Mouse (Mus musculus) E14TG2a.4 (cell line): Measurements from ENCODE around the gene Ugt1a7c.
"Not testable (repeated sequence)": the region's sequence is repeated elsewhere in the genome, so short reads cannot be mapped to it uniquely, and the experiment has no call there.

Experiments
- H3K27me3 ChIP-seq: 2 replicates; pipeline ENCODE4 v1.6.1; 2014; ENCODE audit warnings: low read length, control low read depth; ENCODE audit not compliant: insufficient read depth
- H3K36me3 ChIP-seq: 2 replicates; pipeline ENCODE4 v1.6.1; 2014; ENCODE audit warnings: low read length, control low read depth; ENCODE audit not compliant: insufficient read depth
- H3K4me1 ChIP-seq: replicated peaks from 2 replicates; pipeline ENCODE4 v1.6.1; 2014; ENCODE audit warnings: low read depth, low read length, control low read depth
- H3K4me3 ChIP-seq: replicated peaks from 2 replicates; pipeline ENCODE4 v1.5.1; 2014; ENCODE audit warnings: mild to moderate bottlenecking, low read length
- H3K9me3 ChIP-seq: 2 replicates; pipeline ENCODE4 v1.6.1; 2014; ENCODE audit warnings: low read length, control low read depth
- CTCF ChIP-seq: conservative IDR thresholded peaks from 2 replicates; pipeline ENCODE4 v1.5.1; 2014; ENCODE audit warnings: low read length
- NANOG ChIP-seq: IDR thresholded peaks from 2 replicates; pipeline ENCODE4 v1.6.1; 2014; ENCODE audit warnings: borderline replicate concordance, low read length, mixed read lengths
- POU5F1 ChIP-seq: IDR thresholded peaks from 2 replicates; pipeline ENCODE4 v1.6.1; 2014; ENCODE audit warnings: low read length, borderline replicate concordance

Ugt1a7c gene

DNA sequence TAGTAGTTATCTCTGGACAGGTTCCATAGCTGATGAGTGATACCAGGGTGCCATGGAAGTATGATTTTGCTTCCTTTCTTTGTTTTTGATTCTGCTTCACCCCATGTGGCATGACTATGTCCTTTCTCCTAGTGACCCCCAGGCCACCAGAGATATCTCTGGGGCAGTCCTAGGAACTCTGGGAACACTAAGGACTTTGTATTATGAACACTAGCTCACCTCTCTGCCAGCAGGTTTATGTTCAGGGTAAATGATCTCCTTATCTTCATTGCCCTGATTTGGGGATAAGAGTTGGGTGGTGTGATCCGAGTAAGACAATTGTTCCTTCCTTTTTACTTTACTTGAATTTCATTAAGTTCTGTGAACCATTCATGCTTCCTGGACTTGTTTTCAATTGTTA lies 8.7 kb upstream of the Ugt1a7c start:
- H3K4me3 ChIP-seq: no peak overlapping the region
- no peaks in the 10 kb centered on the region for H3K36me3 ChIP-seq
- TF ChIP-seq CTCF (no peak), POU5F1 (no peak), NANOG (no peak)
- H3K27me3 ChIP-seq: no peaks in the 10 kb centered on the region
- no peaks in the 10 kb centered on the region for H3K9me3 ChIP-seq
- no peaks in the 10 kb centered on the region; the same call in 1 of the 2 replicates for H3K4me1 ChIP-seq

GRCm38 (mm10) chr1:88087513-88087912 lies 7.3 kb upstream of the Ugt1a7c start, which contains the start of gene Ugt1a8:
Gene Ugt1a8 (plus strand): TSS chr1:88087813.
- H3K4me1 ChIP-seq: no peaks in the 10 kb centered on the region; the same call in 1 of the 2 replicates
- no peak within 1 kb of the TSS for H3K4me3 ChIP-seq
- TF ChIP-seq CTCF (no peak), NANOG (no peak), POU5F1 (no peak)
- no peaks in the 10 kb centered on the region for H3K36me3 ChIP-seq
- no peaks in the 10 kb centered on the region for H3K27me3 ChIP-seq
- H3K9me3 ChIP-seq: no peaks in the 10 kb centered on the region

- Histone ChIP-seq H3K4me3 (no peak overlapping the region), H3K9me3 (no peaks in the 10 kb centered on the region)
- no peak for TF ChIP-seq NANOG
Measured at GRCm38 (mm10) chr1:88092341-88092740, 2.5 kb upstream of the Ugt1a7c start.

GRCm38 (mm10) chr1:88094270-88094676 lies 589 bp upstream of the Ugt1a7c start:
- H3K4me3 ChIP-seq, H3K9me3 ChIP-seq, H3K36me3 ChIP-seq, H3K4me1 ChIP-seq, H3K27me3 ChIP-seq: not testable (repeated sequence)

More at GRCm38 (mm10) chr1:88092341-88092740, 2.5 kb upstream of the Ugt1a7c start:
- Histone ChIP-seq H3K27me3 (no peaks in the 10 kb centered on the region; the same call in 1 of the 2 replicates), H3K4me1 (no peaks in the 10 kb centered on the region; the same call in 1 of the 2 replicates), H3K36me3 (no peaks in the 10 kb centered on the region)

- not testable (repeated sequence) for H3K4me3 ChIP-seq, H3K27me3 ChIP-seq
Measured at GRCm38 (mm10) chr1:88098546-88098945, 3.7 kb downstream of the Ugt1a7c start.

DNA sequence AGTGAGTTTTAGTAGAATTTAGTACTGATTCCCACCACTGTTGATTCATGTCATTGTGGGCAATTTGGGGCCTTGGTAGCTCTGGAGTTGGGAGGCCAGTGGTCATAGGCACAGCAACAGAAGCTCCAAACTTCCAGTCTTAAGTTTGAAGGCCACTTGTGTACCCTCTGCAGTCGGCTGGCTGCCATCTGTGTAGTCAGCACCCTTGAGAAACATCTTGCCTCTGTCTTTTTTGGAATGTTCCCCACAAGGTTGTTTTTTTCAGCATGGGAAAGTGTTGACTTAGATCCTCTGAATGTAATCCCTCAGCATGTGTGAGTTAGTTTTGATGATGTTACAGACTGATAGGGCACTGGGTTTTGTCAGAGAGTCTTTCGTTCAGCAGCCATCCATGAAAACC lies 4.8 kb downstream of the Ugt1a7c start:
- H3K9me3 ChIP-seq, H3K4me1 ChIP-seq, H3K36me3 ChIP-seq, H3K27me3 ChIP-seq, H3K4me3 ChIP-seq: not testable (repeated sequence)

More at GRCm38 (mm10) chr1:88098546-88098945, 3.7 kb downstream of the Ugt1a7c start:
- H3K9me3 ChIP-seq, H3K36me3 ChIP-seq, H3K4me1 ChIP-seq: not testable (repeated sequence)

DNA sequence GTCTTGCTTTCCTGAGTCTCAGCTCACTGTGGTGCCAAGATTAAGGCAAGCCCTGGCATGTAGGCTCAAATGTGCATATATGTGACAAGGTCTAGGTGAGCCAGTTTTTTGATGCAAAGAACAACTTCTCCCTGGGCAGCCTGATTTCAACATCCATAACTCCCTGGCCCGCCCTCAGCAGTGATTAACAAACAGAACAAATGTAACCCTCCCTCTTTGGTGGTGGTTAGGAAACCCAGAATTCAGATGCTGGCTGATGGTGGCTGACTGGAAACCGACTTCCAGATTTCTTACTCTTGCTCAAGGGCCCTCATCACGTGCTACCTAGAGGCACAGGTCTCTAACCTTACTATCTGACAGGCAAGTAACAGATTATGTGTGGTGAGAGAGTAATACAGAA lies 8.2 kb downstream of the Ugt1a7c start, which contains the start of gene Ugt1a6b:
Gene Ugt1a6b, plus strand, starts transcription at position 234 of the 400 bp plus-strand sequence.
- H3K27me3 ChIP-seq, H3K4me1 ChIP-seq: not testable (repeated sequence)

GRCm38 (mm10) chr1:88103697-88104468 lies 9.0 kb downstream of the Ugt1a7c start:
- not testable (repeated sequence) for H3K27me3 ChIP-seq, H3K9me3 ChIP-seq, H3K4me3 ChIP-seq, H3K36me3 ChIP-seq, H3K4me1 ChIP-seq

More for the DNA sequence above, 8.2 kb downstream of the Ugt1a7c start, which contains the start of gene Ugt1a6b:
- H3K9me3 ChIP-seq, H3K4me3 ChIP-seq, H3K36me3 ChIP-seq: not testable (repeated sequence)

- H3K27me3 ChIP-seq: no peaks in the 10 kb centered on the region
- H3K4me1 ChIP-seq: no peaks in the 10 kb centered on the region
- no peak overlapping the region for H3K4me3 ChIP-seq
- no peaks in the 10 kb centered on the region for H3K9me3 ChIP-seq
- no peak for TF ChIP-seq POU5F1
- no peak for TF ChIP-seq CTCF
- no peak for TF ChIP-seq NANOG
- no peaks in the 10 kb centered on the region for H3K36me3 ChIP-seq
Measured at GRCm38 (mm10) chr1:88104667-88105430, 10.0 kb downstream of the Ugt1a7c start.
